Mouse (Mus musculus) layer of hippocampus, postnatal 10 days (tissue): ENCODE measurements at regions not wholly inside any gene's neighbourhood (a gene's known extent, or its start where the extent isn't known, plus 50 kb on each side); places are given as distances from the start of the nearest gene placed in this dataset.

Source experiments
- DNase-seq, 2 experiments: peaks; one replicate each; pipeline ENCODE4 v3.0.0; 2021; ENCODE audit warnings: low spot score in 2 of 2

DNA sequence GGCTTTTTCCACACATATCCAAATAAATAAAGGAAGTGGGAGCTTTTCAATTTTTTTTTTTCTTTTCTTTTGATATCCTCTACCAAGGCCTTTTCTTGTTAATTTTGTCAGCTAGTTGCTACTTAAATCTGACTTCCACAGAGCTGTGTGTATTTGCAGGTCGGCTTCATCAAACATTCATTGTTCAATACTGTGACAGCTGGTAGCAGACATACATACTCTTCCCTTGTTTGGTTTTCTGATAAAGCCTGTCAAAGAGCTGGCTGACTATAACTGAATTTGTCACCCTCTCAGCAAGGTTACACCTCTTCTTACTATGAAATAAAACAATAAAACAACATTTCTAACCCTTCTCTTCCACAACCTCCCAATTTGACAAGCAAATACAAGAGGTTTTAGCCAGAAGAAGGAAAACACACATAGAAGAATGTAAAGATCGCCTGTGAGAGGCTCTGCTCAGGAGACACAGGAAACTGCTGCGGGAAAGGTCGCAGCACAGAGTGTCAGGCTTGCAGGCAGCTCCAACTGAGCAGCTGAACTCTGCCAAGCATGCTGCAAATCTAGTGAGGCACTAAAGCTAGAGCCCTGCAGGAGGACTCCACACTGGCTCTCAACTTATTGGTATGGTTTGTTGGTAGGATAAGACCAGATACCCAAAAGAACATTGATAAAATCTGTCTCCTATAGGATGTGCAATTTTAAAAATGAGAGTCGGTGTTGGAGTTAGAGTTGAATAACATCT, 205.2 kb upstream of the Tle4 start:
- DNase-seq: no peak

GRCm38 (mm10) chr19:14801669-14802068, 203.8 kb upstream of the Tle4 start:
- DNase-seq: no peak

DNA sequence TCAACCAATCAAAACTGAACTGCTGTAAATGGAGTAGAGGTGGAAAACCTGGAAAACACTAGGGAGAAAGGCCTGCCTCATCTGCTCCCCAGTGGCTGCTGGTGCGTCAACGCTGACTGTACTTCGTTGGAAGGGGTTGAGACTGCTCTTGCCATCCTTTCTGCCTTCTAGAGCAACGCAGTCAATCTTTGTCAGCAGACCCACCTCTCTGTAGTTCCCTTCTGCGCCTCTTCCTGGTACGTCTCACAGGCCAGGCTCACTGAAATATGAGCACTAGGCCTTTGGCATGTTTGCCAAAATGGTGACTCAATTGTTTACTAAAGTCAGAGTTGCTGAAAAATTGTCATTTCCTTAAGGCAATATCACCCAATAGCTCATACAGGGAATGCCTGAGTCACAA, 201.2 kb upstream of the Tle4 start:
- DNase-seq: no peak

DNA sequence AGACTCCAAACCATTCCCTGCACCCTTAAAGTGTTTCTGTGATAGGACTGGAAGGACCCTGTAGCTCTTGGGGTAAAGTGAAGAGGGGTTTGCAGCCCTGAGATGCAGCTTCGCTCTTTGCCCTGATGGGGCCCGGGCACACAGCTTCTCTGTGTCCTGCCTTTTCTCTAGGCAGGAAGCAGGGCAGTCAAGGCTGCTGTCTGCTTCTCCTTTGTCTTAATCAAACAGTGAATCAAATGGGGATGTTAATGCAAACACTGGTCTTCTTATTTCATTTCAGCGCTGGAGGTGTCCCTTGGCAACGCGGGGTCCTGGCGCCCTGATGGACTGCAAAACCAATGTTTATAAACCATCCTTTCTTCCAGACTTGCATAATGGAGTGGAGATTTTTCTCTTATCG, 200.6 kb upstream of the Tle4 start:
- no peak for DNase-seq

GRCm38 (mm10) chr19:14795910-14796309, 198.1 kb upstream of the Tle4 start:
- no peak for DNase-seq

GRCm38 (mm10) chr19:14789992-14790391, 192.1 kb upstream of the Tle4 start:
- DNase-seq: no peak

GRCm38 (mm10) chr19:14788630-14789029, 190.8 kb upstream of the Tle4 start:
- DNase-seq: no peak

- no peak for DNase-seq
These were observed 189.0 kb upstream of the Tle4 start for GRCm38 (mm10) chr19:14786868-14787267.

DNA sequence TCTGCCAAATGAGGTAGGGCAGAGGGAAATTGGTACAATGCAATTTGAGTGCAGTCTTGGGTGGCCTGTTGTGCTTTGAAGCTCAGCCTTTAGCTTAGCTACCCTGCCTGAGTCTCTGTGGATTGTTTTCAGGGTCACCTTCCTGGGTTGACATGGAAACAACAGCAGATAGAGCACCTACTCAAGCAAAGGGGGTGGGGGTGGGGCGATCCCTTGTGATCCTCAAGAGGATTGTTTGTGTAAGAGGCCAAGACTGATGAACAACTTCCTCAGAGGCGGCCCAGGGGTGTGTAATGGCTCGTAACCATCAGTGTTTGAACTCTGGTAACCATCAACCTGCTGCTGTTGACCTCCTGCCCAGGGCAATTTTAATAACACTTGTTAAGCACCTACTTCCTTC, 187.8 kb upstream of the Tle4 start:
- DNase-seq: no peak

GRCm38 (mm10) chr19:14777709-14778108, 179.9 kb upstream of the Tle4 start:
- peak in 1 of 2 experiments; percentile 8 for DNase-seq

DNA sequence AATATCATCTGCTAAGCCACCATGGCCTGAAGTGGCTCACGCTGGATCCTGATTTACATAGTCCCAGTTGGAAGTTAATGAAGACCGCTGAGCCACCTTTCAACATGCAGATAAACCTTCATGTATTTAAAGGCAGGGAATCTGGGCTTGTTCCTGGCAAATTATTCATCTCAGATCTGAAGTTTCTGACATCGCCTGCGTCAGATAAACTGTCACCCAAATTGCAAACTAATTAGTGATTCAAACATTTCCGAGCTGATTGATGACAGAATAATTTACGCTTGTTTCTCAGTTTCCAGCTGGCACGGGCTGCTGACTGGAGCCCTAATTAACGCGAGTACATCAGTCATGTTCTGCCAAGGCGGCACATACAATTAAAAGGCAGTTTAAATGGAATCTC, 179.3 kb upstream of the Tle4 start:
- peak; percentile 32 to 51 for DNase-seq

DNA sequence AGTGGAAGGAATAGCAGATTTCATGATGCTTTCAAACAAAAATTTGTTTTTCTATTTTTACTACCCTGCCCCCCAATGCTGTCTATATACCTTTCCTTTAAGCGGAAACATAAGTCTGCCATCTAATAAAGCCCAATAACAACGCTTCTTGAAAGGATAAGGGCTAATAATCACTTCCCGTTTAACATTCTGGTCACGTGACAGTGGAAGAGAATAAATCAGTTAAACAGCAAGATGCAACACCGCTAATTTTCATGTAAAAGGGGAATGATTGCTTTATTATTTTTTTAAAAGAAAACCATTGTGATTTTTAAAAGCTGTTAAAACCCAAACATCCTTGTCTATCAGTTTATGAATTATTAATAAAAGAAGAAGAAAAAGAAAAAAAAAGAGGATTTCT, 178.9 kb upstream of the Tle4 start:
- DNase-seq: no peak

DNA sequence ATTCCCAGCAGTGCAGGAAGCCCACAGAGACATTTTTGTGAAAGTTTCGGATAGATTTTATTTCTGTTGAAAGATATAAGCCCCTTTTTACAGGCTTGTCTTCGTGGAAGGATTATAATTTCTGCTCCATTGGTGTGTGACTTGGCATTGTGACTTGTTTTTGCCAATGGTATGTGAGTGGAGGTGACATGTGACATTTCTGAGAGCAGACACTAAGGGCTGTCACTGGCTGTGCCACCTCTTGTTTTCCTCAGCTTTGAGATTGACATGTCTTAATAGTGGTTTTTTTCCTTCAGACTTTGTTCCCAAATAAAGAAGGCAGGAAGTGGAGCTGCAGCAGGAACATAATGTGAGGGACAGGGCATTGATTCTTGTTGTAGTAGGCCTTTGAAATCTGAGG, 174.9 kb upstream of the Tle4 start:
- no peak for DNase-seq

DNA sequence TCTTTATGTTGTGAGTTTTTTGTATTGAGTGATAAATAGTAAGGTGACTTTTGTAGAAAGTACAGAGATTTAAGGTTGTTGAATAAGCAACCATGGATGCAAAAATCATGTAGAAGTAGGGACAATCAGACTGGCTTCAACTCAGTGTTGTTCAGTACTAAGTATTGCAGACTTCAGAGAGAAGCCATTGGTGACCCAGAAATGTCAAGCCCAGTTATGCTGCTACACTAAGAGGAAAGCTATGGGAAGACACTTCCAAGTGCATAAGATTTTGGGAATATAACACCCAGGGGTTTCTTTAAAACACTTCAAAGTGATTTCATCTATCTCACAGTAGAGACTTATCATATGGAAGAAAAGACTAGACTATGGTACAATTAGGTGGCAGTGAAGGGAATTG, 154.8 kb upstream of the Tle4 start:
- no peak for DNase-seq

DNA sequence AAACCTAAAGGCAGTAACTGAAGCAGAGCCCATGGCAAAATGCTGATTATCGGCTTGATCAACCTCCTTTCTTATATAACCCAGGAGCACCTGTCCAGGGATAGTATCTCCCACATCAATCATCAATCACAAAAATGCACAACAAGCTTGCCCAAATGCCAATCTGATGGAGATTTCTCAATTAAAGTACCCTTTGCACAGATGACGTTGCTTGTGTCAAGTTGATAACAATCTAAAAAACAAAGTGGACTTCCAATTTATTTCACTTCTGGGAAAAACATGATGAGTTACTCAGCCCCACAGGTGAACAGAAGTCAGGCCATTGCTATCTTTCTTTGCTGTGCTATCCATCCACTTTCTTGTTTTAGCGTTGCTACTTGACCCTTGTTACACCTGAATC, 144.5 kb upstream of the Tle4 start:
- DNase-seq: no peak

DNA sequence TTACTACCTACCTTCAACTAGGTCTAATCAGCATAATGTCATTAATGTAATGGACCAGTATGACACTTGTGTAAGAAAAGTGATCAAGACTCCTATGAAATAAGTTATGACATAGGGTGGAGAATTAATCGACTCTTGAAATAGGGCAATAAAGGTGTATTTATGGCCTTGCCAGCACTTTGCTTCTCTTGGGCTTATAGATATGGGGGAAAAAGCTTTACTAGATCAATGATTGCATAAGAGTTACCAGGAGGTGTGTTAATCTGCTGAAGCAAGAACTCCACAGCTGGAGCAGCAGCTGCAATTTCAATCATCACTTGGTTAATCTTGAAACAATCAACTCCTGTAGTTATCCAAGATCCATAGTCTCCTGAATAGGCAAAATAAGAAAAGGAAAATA, 143.1 kb upstream of the Tle4 start:
- DNase-seq: no peak

GRCm38 (mm10) chr19:14740139-14740538, 142.3 kb upstream of the Tle4 start:
- DNase-seq: no peak

GRCm38 (mm10) chr19:14736514-14736913, 138.7 kb upstream of the Tle4 start:
- DNase-seq: no peak

DNA sequence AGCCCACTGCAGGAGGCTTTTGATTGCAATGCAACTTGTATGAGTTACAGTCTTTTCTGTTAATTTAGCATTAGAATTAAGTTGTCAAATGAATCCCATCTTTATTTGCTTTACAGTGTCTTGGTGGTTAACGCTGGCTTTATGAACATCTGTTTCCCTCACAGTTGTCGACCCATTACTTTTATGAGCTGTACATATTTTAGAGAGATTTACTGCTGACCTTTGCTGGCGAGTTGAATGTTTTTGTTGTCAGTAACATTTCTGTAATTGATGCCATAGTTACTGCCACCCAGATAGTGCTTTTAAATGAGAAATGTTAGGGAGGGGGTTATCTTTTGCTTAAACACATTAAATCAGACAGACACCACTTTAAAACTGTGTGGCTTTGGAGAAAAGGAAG, 127.5 kb upstream of the Tle4 start:
- DNase-seq: no peak

DNA sequence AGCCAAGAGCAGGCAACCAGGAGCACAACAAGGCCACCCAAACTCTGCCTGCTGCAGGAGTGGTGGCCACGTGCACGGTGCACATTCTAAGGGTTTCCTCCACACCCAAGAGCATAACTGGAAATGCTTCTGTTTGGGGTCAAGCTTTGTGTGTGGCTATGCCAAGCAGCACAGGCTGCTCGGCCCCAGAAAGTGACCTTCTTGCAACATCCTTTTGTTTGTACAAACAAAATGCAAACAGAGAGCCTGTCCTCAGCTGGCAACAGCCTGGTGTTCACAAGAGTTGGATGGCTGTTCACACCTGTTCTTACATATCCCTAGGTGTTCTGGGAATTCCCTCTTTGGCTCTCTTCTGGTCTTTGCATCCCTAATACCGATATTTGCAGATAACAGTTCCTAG, 126.8 kb upstream of the Tle4 start:
- DNase-seq: no peak

- no peak for DNase-seq
These were observed 107.9 kb upstream of the Tle4 start for GRCm38 (mm10) chr19:14705791-14706190.

GRCm38 (mm10) chr19:14701116-14701515, 103.3 kb upstream of the Tle4 start:
- no peak for DNase-seq

DNA sequence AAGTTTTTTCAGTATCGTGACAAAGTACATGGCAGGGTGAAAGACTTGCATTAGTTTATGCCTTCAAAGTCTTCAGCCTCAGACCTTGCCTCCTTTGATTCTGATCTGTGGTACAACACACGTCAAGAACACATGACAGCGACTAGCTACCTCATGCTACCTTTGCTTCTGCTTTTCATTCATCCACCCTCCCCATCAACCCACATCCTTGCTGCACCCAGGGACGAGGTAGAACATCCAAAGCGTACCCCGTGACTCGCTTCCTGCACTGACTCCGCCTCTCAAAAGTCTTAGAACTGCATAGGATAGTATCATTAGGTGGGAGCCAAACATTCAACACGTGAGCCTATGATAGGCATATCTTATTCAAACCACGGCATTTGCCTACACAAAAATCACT, 97.5 kb upstream of the Tle4 start:
- no peak for DNase-seq

- DNase-seq: no peak
These were observed 94.3 kb upstream of the Tle4 start for GRCm38 (mm10) chr19:14692183-14692582.
